Mouse (Mus musculus) kidney, embryonic 16.5 days (tissue): ENCODE results near the gene Prps2. TPM values are rescaled to one million over a fixed set of nuclear protein-coding genes. Genes with fewer than 3 reads are reported as not detected.

Experiments
- polyA plus RNA-seq: library from polyadenylated mRNA; unstranded; fragments of >200 nt; fragmentation: Nextera tagmentation; extraction: Ambion mirVana; gene quantifications from 2 replicates; pipeline ENCODE4 v1.2.1, GENCODE M21; 2015

The Prps2 gene
- polyA plus RNA-seq, 1 experiment from 2014 or later, result 33.4 TPM

Other genes with a start within 250 kb of the Prps2 start
- gene Tmsb4x, start 173.4 kb downstream of the Prps2 start, polyA plus RNA-seq, result 2,464 and 2,500 TPM in 2 replicates
- 0.06 and 0.15 TPM in 2 replicates for gene Tlr8, start 118.4 kb downstream of the Prps2 start, polyA plus RNA-seq
- 0.37 and 0.65 TPM in 2 replicates for gene Tlr7, start 52.2 kb downstream of the Prps2 start, polyA plus RNA-seq